18 mouse cellular contexts compared by ENCODE assay signal in the genomic region with DNA sequence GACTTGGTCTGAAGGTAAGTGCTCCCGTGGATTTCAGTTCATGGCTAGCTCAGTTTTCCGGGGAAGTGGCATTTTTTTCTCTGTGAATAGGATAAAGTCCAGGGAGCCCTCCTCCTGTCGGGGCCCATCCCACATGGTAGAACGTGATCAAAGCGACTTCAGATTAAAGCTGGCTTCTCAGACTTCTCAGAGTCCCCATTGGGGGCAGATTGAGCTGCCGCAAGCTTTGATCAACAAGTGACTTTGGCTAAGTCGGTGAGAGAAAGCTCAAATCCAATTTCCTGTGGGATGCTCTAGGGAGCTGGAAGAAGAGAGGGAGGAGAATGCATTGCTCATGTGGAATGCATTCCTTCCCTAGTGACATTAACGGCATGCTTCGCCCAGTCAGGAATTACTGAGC. TPM values are rescaled to one million over a fixed set of nuclear protein-coding genes. Genes with fewer than 3 reads are reported as not detected.
DNase-seq lines count a peak whose midpoint lies in the region; ATAC-seq lines count a peak whose summit lies in the region.
"Had no signal": no experiment of that assay in that cellular context is flagged by ENCODE, and none has a peak within 500 bp of the region (broad histone marks: within the 10 kb centered on the region; RNA-seq: fewer than 3 reads in every experiment).

No protein-coding gene starts in this region.

- no peaks in the 10 kb centered on the region for H3K36me3 ChIP-seq in embryonic facial prominence, embryonic 11.5 days (replicated peaks; ENCODE audit: control insufficient read depth, insufficient read depth, low read depth, low read length)
- no peaks in the 10 kb centered on the region for H3K36me3 ChIP-seq in midbrain, embryonic 15.5 days (replicated peaks)
- H3K36me3 ChIP-seq: hindbrain, embryonic 15.5 days; intestine, embryonic 15.5 days had no signal

- 15% methylated on average over 9 of the region's 9 CpGs for WGBS in embryonic facial prominence, embryonic 11.5 days
- WGBS in midbrain, embryonic 15.5 days, result 9% methylated on average over 9 of the region's 9 CpGs

- no peak overlapping the region for H3K9ac ChIP-seq in embryonic facial prominence, embryonic 11.5 days (replicated peaks; ENCODE audit: low read length)
- no peak overlapping the region for H3K9ac ChIP-seq in midbrain, embryonic 15.5 days
- H3K9ac ChIP-seq: forebrain, embryonic 13.5 days; hindbrain, embryonic 15.5 days; intestine, embryonic 15.5 days had no signal

- H3K4me2 ChIP-seq in embryonic facial prominence, embryonic 11.5 days (ENCODE audit: low read depth, low read length), result no peak overlapping the region
- H3K4me2 ChIP-seq in midbrain, embryonic 15.5 days, result peak overlapping the region; percentile 2; the same call in 1 of the 2 replicates
- H3K4me2 ChIP-seq: forebrain, embryonic 13.5 days; hindbrain, embryonic 15.5 days; intestine, embryonic 15.5 days had no signal

- peak; percentile 88 for DNase-seq in heart, adult 11 months
- no peak for DNase-seq in heart, postnatal 4 days
- DNase-seq in Muller cell, postnatal 12 days (ENCODE audit: inconsistent ontology term), result peak; percentile 61
- peak; percentile 65 for DNase-seq in embryonic facial prominence, embryonic 11.5 days (ENCODE audit: low spot score)
- no peak for DNase-seq in layer of hippocampus, adult 18-20 months (ENCODE audit: low spot score in 2 of 2)
- DNase-seq in kidney, postnatal 14 days, result no peak
- DNase-seq: B cell, adult 2 months; cerebellum, adult 8-10 months; gastrocnemius, postnatal 25 days; kidney, adult 9 months; layer of hippocampus, postnatal 36 days; liver had no signal

- no peak overlapping the region for H3K27ac ChIP-seq in embryonic facial prominence, embryonic 11.5 days (replicated peaks; ENCODE audit: low read depth, low read length)
- no peak overlapping the region for H3K27ac ChIP-seq in midbrain, embryonic 15.5 days
- H3K27ac ChIP-seq: forebrain, embryonic 13.5 days; hindbrain, embryonic 15.5 days; intestine, embryonic 15.5 days had no signal

- H3K27me3 ChIP-seq in embryonic facial prominence, embryonic 11.5 days (ENCODE audit: control insufficient read depth, insufficient read depth, low read length), result no peaks in the 10 kb centered on the region; the same call in 1 of the 2 replicates
- H3K27me3 ChIP-seq in midbrain, embryonic 15.5 days (replicated peaks), result peaks cover 6% of the 10 kb centered on the region; the same call in 1 of the 2 replicates
- H3K27me3 ChIP-seq: intestine, embryonic 15.5 days had no signal

- ATAC-seq in embryonic facial prominence, embryonic 11.5 days (replicated peaks; ENCODE audit: insufficient number of reproducible peaks, low FRiP score, low TSS enrichment, low read depth), result no peak
- no peak for ATAC-seq in midbrain, embryonic 15.5 days (replicated peaks)
- ATAC-seq: forebrain, embryonic 13.5 days; intestine, embryonic 15.5 days; lung, postnatal 0 days had no signal

- no peaks in the 10 kb centered on the region for H3K9me3 ChIP-seq in embryonic facial prominence, embryonic 11.5 days (replicated peaks; ENCODE audit: control insufficient read depth, low read length)
- H3K9me3 ChIP-seq in midbrain, embryonic 15.5 days, result no peaks in the 10 kb centered on the region
- H3K9me3 ChIP-seq: forebrain, embryonic 13.5 days; hindbrain, embryonic 15.5 days; intestine, embryonic 15.5 days had no signal

- H3K4me1 ChIP-seq in embryonic facial prominence, embryonic 11.5 days (ENCODE audit: control insufficient read depth, insufficient read depth, low read length), result no peaks in the 10 kb centered on the region; the same call in 1 of the 2 replicates
- H3K4me1 ChIP-seq in midbrain, embryonic 15.5 days, result peaks cover 10% of the 10 kb centered on the region; the same call in 1 of the 2 replicates
- H3K4me1 ChIP-seq: forebrain, embryonic 13.5 days; hindbrain, embryonic 15.5 days; intestine, embryonic 15.5 days had no signal

- H3K4me3 ChIP-seq in embryonic facial prominence, embryonic 11.5 days (ENCODE audit: low read depth, low read length), result no peak overlapping the region
- H3K4me3 ChIP-seq in midbrain, embryonic 15.5 days, result no peak overlapping the region
- H3K4me3 ChIP-seq: erythroblast, embryonic 14.5 days; forebrain, embryonic 13.5 days; hindbrain, embryonic 15.5 days; intestine, embryonic 15.5 days had no signal

RNA-seq across cellular contexts. Expression of gene Galnt10, which starts 10.1 kb away (rescaled TPM):
- 1 to 10 TPM; 8.2 to 9.1 TPM for total RNA-seq in heart, postnatal 4 days (2021)
- polyA plus RNA-seq in embryonic facial prominence, embryonic 11.5 days (2014; fragmentation: Nextera tagmentation; extraction: Ambion mirVana), result 12.0 and 12.4 TPM in 2 replicates
- 16.4 and 16.5 TPM in 2 replicates for polyA plus RNA-seq in midbrain, embryonic 15.5 days (2015; fragmentation: Nextera tagmentation; extraction: Ambion mirVana)
- 1 to 10 TPM; 6.1 to 7.0 TPM for total RNA-seq in layer of hippocampus, adult 18-20 months (2021)

Comparison
In these comparisons a context has a peak if more than half of its experiments do, and no peak if none do; other contexts are left out.
1. DNase-seq: peak in heart, adult 11 months (single experiment), Muller cell, postnatal 12 days (single experiment) and embryonic facial prominence, embryonic 11.5 days (single experiment); none in heart, postnatal 4 days (single experiment), layer of hippocampus, adult 18-20 months (0 of 2) and kidney, postnatal 14 days (single experiment).